Mouse (Mus musculus): ENCODE results near the gene Fgfr2.

The Fgfr2 gene

DNA sequence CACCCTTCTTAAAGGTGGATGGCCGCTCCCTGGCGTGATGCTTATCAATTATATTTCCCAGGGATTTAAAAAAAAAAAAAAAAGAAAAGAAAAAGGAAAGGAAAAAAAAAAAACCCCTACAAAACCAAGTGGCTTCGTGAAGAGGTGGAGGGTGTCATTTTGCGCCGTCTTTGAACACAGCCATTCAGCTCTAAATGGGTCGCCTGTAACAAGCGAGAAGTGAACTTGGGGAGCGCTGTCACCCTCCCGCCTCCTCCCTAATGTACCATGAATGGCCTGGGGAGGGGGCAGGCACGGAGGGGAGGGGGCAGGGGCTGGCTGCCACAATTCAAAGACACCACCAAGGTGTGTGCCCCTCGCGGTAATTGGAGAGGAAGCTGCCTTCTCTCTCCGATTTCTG is 1478.6 kb downstream of the Fgfr2 start:
- no peak for DNase-seq

DNA sequence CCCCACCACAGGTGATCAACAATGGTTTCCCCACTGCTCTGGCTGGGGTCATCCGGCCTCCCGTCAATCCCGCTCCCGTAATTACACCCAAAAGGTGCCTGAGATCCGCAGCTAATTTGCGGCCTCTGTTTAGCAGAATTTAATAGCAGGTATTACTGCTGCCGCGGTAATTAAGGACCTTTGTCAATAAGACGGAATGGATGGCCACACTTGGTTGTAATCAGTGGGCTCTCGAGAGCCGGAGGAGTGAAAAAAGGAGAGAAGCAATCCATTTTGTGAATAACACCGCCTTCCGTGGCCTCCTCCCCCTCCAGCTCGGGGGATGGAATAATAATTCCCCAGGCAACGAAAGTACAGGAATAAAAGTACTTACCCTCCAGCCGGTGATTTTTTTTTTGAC is 1479.1 kb downstream of the Fgfr2 start:
- DNase-seq: no peak

DNA sequence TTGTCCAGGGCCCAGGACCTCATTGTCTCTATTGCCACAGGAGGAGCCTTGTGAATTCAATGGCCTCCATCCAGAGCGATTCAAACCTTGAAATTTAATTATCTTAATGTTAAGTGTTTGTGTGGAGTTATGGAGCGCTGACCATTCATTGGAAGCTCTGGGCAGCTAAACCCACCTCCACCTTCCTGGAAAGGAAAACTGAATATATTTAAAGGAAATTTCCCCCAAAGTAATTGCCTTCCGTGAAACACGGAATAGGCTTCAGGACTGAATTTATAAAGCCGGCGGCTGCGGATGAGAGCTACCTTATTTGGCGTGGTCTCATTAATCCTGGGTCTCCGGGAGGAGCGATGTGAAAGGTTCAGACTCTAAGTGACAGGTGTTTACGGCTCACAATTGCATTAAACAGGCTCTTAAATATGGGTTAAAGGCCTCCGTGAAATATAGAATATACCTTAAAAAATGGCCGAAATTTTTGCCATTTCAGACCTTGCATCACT is 1479.8 kb downstream of the Fgfr2 start:
- no peak for DNase-seq

DNA sequence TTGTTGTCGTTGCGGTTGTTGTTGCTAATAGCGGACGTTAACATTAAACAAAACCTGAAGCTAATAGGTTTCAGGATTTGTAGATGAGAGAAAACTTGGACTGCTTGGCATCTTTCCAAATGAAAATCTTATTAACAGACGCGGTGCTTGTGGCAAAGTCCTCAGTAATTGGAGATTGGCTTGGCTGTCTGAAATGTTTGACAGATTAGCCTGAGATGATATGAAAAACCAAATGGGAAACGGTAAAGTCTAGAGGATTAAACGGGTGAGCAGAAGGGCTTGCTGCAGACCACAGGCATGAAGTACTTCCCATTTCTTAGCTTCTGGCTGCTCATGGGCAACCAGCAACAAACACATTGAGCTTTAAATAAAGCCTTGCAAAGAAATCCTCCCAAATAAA is 1493.6 kb downstream of the Fgfr2 start:
- peak in 1 of 2 experiments; percentile 46 for DNase-seq

DNA sequence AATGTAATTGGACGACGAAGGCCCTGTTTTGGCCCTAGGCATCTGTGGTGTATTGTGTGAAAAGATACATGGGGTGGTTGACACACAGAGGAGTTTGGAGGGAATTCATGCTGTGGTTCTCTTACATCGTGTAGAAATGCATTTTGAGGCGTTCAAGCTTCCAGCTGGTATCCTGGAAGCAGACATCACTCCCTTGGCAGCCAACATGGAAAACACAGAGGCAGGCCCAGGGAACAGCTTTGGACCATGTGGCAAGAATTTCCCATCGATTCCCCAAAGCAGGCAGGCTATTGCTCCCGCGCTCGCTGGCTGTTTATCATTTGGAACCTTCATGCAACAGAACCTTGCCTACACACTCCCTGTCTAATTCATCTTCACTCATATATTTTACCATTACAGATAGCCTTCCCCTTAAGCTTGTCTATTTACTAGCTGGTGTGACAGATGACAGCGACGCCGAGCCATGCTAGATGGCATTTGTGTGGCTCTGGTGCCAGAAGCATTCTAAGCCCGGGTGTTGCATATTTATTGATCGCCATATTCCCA is 1494.2 kb downstream of the Fgfr2 start:
- DNase-seq: peak; percentile 78 to 84

DNA sequence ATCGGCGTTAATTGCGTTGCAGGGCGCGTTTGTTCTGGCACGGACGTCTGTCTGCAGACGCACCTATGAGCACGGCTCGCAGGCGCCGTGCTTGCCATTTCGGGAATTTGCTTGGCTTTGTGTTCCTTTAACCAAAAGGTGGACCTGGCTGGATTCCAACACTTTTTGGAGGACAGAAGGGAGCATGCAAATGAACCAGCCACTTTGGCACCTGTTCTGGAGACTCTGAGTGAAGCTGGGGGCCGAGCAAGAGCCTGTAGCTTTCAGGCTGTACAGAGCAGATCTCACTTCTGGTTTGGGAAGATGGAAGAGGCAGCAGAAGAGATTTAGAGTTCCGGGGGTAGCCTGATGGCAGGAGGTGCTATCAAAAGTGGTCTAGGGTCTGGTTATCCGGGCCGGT is 1494.8 kb downstream of the Fgfr2 start:
- DNase-seq: peak; percentile 92

DNA sequence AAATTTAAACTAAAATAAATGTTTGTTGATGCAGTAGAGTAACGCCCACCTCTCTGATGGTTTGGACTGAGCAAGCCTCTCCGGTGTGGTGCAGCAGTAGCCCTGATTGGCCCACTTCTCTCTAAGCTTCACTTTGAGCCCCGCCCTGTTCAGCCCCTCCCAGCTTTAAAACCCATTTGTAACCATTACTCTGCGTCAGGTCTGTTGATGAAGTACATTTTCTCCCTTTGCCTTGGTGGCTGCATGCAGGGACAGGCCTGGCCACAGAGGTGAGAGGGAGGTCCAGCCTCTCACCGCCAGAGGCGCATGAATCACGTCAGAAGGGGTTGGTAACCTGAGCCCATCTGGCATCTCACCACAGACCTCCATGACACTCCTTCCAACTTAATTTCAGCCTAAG is 1513.5 kb downstream of the Fgfr2 start:
- DNase-seq: no peak

DNA sequence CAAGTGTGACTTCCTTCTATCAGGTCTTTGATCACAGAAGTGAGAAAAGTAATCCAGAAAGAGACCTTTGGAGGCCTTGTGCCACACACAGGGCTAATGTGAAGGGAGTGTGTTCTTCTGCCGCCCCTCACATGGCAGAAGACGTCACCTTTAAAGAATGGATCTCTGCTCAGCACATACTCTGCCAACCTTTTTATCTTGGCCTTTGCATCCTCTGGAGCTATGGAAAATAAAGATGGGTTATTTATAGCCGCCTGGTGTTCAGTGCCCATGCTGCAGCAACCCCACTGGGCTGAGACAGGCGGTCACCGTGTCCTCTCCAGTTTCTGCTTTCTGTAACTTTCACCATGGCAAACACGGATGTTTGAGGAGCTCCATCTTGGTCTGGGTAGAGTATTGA is 1515.1 kb downstream of the Fgfr2 start:
- DNase-seq: no peak

DNA sequence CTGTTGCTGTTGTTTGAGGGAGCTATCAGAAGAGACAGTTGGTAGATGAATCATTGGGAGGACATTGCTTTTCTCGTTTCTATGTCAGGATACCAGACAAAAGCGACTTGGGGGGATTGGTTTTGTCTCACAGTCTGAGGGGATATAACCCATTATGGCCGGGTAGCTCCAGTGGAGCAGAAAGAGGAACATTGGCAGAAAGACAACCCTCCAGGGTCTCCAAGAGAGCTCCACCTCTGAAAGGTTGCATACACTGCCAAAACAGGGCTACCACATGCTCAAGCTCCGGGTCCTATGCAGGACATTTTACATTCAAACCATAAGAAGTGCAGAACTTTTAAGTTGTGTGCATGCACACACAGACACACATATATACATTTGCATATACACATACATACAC is 1517.7 kb downstream of the Fgfr2 start:
- DNase-seq: peak; percentile 57 to 64

DNA sequence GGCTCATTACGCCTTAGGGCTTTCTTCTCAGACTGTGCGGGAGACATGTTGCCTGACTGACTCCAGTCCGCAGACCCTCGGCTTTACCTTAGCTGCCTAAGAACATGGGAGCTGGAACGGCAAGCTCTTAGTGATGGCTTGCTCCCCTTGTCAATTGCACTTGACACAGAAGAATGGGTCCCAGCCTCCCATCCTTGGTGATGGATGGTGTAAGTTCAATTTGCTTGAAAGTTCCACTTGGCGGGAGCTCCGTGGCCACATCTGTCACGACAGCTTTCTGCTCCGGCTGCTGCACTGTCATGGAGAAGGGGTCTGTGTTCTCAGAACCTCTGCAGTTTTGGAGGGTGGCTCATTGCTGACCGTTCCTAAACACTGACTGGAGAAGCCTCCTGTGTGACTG is 1518.2 kb downstream of the Fgfr2 start:
- peak in 1 of 2 experiments; percentile 31 for DNase-seq

DNA sequence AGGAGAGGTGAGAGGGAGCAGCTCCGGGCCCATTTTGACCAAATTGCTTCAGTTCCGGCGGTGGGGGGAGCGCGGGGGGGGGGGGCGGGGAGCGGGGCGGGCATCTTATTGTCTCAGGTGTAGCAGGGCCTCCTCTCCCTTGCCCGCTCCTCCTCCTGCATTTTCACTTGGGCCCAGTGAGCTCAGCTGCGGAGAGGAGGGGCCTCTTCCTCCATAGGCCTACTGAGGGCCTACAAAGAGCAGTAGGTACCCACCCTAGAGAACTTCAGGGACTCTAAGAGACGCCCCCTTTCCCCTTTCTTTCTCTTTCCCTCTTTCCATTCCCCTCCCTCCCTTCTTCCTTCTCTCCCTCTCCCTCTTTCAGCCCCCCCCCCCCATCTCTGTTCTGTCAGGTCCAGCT is 1520.0 kb downstream of the Fgfr2 start:
- DNase-seq: no peak

DNA sequence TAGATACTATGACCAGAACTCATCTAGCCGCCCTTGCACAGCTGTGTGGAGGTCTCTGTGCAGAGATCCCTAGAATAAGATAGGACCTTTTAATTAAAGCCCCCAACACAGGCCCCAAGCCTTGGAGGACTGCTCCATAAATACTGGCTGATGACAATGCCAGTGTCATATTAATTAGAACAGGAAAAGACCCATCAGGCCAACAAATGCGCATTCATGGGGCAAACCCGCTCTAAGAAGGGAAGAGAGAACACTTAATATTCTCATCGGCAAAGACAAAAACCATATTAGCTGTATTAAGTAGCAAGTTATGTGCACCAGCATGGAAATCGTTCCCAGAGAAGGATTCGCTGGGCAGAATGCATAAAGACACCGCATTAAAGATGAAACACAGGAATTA is 1521.0 kb downstream of the Fgfr2 start:
- DNase-seq: no peak

DNA sequence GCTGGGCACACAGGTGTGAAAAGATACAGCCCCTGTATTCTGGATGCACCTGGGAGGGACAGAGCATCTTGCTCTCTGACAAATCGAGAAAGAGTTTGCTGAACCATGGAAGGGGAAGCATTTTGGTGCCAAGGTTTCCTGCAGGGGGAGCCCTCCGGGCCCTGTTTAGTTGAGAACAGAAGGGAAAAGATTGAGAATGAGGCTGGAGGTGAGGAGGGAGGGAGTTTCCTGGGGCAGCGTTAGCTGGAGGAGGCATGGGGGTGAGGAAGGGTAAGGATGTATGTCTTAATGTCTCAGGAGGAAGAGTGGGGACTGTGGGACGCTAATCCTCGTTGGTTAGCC is 1524.7 kb downstream of the Fgfr2 start:
- DNase-seq: peak; percentile 67 to 70

DNA sequence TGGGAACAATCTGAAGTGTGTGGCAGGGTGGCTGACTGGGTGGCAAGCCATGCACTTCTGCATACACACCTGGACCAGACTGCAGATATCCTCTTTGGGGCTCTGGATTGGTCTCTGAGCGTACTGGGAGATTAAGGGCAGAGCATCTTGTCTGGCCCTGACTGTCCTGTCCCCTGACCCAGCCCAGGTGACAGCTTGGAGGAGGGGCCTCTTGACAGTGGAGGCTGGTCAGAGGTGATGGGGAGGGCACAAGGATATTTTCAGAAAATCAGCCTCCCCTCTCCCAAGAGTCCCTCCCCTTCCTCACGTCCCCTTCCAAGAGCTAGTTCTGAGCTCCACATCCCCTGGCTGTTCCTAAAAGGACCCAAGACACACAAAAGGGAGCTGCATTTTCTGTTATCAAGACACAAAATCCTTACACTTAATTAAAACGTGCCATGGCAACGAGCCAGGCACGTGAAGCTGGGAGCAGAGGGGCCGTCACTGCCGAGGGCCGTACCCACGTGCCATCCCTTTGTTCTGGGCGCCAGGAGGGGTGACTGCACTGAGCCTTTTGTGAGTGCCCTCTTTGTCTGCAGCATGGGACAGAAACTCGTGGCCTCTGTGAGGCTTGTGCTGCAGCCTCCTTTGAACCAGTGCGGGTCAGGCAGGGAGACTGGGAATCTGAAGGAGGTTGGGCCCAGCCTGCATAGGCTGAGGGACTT is 1525.2 kb downstream of the Fgfr2 start:
- DNase-seq: peak; percentile 38 to 40

DNA sequence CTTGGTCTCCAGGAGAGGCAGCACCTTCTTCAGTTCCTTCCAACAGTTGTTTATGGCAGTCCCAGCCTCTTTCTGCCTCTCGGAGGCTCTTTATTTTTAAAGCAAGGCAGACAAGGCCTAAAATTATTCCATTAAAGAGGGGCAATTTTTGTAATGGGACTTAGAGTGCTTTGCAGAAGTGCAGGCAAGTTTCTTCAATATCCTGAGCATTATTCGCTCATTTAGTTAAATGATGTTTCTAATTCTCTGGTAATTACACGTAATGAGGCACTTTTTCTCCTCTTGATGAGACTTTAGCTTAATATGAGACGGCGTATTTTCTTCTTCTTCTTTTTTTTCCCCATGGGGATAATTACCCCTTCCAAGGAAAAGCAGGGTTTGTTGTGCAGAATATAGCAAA is 1537.6 kb downstream of the Fgfr2 start:
- no peak for DNase-seq

DNA sequence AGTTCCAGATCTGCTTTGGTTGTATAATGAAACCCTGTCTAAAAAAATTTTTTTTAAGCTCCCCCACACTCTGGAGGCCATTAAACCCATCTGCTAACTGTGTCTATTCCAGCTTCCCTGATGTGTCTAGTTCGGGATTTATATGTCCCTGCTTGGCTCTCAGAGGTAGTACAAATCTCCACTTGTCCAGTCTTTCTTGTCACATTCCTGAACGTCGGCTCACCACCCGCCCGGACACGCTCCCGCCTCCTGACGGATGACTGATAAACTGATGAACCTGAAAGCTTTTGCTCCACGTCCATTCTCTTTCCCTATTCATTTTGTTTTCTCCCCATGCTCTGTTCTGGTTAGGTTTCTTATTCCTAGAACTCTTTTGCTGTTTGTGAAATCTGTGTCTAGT is 1541.0 kb downstream of the Fgfr2 start:
- no peak for DNase-seq

DNA sequence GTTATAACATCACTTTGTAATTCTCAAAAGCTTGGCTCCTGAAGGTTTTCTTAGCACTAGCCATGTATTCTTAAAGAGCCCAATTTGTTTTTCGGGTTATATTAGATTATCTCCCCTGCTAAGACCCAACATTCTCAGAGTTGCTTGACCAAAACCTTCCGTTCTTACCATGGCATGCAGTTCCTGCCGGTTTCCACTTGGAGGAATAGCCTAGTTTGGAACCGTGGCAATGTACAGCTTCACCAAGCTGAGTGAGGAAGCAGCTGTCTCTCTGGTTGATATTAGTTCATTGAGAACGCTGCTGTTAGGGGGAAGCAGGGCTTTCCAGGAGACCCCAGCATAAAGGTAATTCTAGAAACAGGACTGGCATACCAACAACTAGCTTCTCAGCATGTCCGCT is 1547.9 kb downstream of the Fgfr2 start:
- DNase-seq: peak in 1 of 2 experiments; percentile 19

DNA sequence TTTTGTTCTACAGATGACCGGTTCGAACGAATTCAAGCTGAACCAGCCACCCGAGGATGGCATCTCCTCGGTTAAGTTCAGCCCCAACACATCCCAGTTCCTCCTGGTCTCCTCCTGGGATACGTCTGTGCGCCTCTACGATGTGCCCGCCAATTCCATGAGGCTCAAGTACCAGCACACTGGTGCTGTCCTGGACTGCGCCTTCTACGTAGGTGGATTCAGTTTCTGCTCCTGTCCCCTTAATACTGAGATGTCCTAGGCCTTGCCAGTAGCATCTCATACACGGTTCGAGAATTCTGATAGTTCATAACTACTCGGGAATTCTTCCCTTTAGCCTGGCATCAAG is 1562.5 kb downstream of the Fgfr2 start:
- no peak for DNase-seq

DNA sequence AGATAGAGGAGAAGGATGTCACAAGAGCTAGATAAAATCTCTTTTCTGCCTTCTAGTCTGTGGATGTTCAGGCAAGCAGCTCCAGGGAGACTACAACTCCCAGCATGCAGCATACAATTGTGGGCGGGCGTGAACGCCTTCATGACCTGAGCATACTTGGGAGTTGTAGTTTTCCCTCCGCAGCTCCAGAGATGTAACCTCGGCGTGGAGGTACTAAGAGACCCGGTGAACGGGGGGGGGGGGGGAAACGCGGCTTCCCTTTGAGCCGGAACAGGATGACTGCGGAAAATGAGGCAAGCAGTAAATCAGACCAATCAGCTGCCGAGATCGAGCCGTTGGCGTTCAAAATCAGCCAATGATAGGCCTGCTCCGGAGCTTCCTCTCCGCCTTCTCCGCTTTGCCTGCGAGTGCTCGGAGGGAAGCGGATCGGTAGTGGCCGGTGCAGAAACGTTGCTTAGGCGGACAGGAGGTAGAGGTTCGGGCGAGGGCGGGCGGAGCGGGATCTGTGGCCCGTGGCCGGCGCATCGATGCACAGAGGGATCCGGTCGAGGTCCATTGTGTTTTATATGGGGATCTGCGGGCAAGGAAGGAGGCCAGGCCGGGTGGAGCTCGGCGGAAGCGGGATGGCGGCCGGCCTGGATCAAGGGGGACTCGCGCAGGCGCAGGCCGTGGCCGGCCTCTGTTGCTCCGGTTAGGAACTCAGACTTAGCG is 1563.0 kb downstream of the Fgfr2 start, which contains the start of gene Bub3:
TSS of gene Bub3 (plus strand) at position 237 of the 711 bp plus-strand sequence.
- DNase-seq: peak; percentile 92 to 95

DNA sequence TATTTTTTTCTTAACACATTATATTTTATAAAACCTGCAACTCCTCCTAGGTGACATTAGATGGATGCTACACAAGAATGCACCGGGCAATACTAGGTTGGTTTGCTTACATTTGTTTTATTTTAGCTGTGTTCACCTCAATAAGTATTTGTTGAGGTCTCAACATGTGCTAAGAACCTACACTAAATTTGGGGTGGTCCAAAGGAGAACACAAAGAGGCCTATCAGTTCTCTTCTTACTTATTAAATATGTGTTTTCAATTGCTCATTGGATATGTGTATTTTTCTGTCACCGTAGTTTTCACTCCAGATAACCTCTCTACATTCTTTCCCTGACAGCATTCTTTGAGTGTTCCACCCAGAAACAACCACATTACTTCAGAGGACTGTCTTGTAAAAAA is 1565.4 kb downstream of the Fgfr2 start:
- no peak for DNase-seq

DNA sequence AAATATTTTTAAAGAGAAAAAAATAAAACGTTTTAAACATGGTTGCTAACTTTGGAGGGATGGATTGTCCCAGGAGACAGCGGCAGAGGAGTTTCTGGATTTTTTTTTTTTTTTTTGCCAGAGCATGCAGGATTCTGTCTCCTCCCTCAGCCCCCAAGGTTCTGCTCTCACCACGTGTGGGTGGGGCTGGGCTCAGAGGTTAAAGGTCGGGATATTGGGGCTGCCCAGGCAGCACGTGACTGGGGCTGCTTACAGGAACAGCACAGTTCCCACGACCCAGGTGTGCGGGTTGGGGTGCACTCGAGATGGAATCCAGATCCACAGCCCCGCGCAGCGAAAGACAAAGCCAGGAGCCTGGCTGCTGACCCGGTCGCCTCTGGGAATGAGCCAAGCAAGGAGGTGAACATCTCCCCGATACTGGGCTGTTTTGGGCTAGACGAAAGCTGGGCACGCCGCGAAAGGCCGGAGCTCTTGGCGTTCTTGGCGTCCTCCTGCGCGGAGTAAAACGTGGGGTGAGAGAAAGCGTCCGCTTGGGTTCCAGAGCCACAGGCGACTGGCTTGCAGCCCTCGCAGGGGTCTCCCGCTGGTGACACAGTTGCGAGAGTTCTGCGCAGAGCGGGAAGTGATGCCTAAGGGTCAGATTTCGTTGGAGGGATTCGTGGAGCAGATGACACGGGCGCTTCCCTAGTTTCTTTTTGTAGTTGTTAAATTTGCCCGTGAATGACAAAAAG is 1566.4 kb downstream of the Fgfr2 start:
- DNase-seq: peak; percentile 44 to 52

DNA sequence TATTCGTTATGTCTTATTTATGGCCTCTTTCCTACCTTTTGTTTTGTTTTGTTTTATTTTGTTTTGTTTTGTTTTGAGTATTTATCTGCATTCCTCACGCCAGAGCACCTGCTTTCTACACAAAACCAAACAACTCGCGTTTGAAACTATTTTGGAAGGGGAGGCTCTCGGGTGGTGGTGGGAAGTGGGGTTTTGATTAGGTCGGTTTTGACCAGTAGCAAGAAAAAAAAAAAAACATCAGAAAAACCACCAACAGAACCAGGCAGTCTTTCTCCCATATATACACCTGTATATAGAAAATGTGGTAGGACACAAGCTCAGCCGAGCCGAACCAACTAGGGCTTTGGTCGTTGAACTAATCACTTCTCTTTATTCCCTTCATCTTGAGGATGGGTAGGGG is 1567.0 kb downstream of the Fgfr2 start:
- DNase-seq: no peak

DNA sequence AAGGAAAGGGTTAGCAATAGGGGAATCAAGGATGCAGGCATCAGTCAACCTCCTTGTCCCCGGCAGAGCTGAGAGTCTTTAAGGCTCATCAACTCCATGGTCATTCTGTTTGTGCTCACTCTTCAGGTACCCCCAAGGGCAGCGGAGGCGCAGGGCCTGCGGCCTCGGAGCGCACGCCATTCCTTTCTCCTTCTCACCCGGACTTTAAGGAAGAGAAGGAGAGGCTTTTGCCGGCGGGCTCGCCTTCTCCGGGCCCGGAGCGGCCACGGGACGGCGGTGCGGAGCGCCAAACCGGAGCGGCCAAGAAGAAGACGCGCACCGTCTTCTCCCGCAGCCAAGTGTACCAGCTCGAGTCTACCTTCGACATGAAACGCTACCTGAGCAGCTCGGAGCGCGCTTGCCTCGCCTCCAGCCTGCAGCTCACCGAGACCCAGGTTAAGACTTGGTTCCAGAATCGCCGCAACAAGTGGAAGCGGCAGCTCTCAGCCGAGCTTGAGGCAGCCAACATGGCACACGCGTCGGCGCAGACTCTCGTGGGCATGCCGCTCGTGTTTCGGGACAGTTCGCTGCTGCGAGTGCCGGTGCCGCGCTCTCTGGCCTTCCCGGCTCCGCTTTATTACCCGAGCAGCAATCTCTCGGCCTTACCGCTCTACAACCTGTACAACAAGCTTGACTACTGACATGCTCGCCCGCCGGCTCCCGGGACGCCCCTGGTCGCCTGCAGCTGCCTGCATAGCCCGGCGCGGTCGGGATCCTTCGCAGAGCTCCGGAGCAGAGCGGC is 1567.7 kb downstream of the Fgfr2 start:
- DNase-seq: peak; percentile 38 to 59
